Mouse (Mus musculus) right cerebral cortex, adult 18-20 months (tissue): Measurements from ENCODE around the gene Osbpl2.
"Not testable (repeated sequence)": the region's sequence is repeated elsewhere in the genome, so short reads cannot be mapped to it uniquely, and the experiment has no call there.

ENCODE experiments used
- DNase-seq: peaks from one replicate; pipeline ENCODE4 v3.0.0; 2022; ENCODE audit warnings: mixed read lengths

The Osbpl2 gene

DNA sequence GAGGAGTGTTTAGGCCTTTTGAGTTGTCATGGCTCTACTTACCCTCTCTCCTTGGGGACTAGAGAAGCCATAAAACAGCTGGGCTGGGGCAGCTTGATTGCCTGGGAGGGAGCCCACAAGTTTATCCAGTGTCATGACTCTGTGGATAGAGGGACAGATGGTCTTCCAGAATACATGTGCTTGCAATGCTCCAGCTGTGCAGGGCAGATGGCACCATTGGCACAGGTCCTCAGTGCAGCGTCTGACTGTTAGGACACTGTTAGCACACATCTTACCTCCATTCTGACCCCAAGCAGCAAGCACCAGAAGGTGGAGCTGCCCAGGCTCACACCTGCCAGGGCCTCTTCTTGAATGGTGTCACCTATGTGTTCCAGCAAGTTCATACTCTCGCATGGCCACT, 46.7 kb downstream of the Osbpl2 start:
- no peak for DNase-seq

DNA sequence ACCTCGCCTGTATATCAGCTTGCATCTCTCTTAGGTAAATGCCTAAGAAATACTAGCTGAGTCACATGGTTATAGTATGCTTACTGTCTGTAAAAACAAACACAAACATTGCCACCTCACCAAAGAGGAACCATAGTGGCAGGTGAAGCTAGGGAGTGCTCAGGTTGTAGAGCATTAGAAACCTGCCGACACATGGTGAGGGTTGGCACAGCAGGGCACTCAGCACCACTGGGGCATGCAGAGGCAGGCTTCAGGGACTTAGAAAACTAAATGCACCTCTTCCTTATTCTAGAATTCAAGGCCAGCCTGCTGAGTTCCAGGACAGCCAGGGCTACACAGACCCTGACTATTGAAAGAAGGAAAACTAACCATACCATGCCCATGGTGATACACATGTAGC, 47.8 kb downstream of the Osbpl2 start:
- DNase-seq, result no peak

DNA sequence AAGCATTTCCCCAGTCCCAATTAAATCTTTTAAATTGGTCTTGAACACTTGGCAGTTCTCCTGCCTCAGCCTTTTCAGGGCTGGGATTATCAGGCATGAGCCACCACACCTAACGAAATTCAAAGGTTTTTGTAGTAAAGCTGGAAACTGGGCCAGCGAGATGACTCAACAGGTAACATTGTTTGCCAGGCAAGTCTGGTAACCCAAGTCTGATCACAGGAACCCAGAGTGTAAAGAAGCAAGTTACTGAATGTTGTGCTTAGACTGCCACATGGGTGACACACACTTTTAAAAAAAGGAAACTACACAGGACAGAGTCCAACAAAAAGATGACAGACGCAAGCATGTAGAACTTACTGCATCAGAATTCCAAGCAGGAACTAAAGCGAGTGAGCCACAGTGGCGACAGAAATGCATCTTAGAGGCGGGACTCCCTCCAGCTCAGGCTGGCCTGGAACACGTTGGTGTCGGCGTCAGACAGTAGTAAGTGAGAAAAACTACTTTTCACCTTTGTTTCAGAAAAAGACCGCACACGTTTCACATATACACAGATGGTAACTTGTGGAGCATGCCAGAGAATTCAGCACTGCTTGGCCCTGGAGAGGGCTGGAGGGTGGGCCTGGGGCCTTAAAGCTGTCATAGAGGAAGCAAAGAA, 51.2 kb downstream of the Osbpl2 start:
- peak; percentile 29 for DNase-seq

GRCm38 (mm10) chr2:180170806-180171521, 51.9 kb downstream of the Osbpl2 start, which contains the start of gene Adrm1:
TSS of gene Adrm1 (plus strand) at chr2:180171485.
- DNase-seq, result peak; percentile 98

GRCm38 (mm10) chr2:180171522-180172070, 52.5 kb downstream of the Osbpl2 start:
- no peak for DNase-seq

- no peak for DNase-seq
These were observed 53.0 kb downstream of the Osbpl2 start for GRCm38 (mm10) chr2:180172152-180172551.

- no peak for DNase-seq
These were observed 54.1 kb downstream of the Osbpl2 start for GRCm38 (mm10) chr2:180173163-180173562.

DNA sequence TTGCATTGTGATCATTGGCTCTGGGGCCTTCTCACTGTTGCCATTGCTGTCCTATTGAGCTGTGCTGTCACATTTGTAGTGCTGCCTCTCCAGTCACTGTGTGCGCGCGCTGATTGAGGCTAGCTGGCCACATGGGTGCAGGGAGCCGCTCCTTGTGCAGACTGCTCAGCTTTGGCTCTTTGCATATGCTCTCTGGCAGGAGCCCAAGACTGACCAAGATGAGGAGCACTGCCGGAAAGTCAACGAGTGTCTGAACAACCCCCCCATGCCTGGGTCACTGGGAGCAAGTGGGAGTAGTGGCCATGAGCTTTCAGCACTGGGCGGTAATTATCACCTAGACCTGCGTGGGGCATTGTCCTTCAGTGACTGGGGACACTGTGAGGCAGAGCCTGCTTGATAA, 54.6 kb downstream of the Osbpl2 start:
- not testable (repeated sequence) for DNase-seq

DNA sequence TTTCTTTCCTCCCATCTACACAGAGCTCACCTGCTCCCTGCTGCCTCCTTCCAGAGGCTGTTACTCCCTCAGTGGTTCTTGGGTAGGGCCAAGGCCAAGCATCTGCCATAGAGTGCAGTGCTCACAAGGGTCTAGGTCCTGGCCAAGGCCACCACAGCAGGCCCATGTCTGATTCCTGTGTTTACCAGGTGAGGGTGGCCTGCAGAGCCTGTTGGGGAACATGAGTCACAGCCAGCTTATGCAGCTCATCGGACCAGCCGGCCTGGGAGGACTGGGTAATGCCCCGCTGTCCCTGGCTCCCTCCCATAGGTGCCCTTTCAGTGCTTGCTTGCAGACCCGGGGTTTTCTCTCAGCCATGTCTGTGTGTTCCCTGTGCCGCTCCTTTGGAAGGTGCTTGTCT, 55.0 kb downstream of the Osbpl2 start:
- DNase-seq, result no peak

- DNase-seq, result no peak
These were observed 56.6 kb downstream of the Osbpl2 start for GRCm38 (mm10) chr2:180175725-180176124.

DNA sequence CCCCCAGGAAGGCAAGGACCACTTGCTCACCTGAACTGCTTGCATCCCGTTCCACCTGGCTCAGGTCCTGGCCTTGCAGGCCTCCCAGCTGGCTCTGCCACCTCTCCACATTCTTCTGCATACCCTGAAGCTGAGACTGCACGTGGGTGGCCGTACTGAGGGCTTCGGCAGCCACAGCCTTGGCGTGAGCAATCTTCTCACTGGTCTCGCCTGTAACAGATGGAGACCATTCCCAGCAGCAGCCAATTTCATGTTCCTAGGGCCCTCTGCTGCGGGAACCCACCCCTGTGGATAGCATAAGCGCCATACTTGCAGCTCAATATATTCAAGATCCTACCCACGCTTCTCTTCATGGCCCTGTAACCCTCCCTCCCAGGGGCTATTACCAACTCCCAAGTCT, 62.4 kb downstream of the Osbpl2 start:
- DNase-seq, result peak; percentile 32

GRCm38 (mm10) chr2:180184011-180184751, 65.1 kb downstream of the Osbpl2 start:
- DNase-seq, result no peak

- DNase-seq, result no peak
These were observed 65.6 kb downstream of the Osbpl2 start for GRCm38 (mm10) chr2:180184752-180185109.

- no peak for DNase-seq
These were observed 66.6 kb downstream of the Osbpl2 start for GRCm38 (mm10) chr2:180185686-180186085.

DNA sequence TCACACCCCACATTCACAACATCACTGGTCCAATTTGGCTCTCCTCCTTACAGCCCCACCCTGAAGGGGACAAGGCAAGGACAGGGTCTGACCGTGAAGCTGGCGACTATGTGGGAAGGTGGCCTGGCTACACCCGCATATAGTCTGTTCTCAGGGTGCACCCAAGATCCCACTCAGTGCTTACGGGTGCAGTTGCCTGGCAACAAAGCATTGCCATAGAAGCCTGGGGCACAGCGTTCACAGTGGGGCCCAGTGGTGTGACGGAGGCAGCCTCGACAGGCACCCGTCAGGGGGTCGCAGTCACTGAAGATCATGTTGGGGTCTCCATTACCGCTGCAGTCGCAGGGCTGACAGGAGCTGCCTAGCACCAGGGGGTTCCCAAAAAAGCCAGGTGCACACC, 68.3 kb downstream of the Osbpl2 start:
- DNase-seq, result no peak

GRCm38 (mm10) chr2:180196610-180197322, 77.7 kb downstream of the Osbpl2 start:
- DNase-seq, result no peak

DNA sequence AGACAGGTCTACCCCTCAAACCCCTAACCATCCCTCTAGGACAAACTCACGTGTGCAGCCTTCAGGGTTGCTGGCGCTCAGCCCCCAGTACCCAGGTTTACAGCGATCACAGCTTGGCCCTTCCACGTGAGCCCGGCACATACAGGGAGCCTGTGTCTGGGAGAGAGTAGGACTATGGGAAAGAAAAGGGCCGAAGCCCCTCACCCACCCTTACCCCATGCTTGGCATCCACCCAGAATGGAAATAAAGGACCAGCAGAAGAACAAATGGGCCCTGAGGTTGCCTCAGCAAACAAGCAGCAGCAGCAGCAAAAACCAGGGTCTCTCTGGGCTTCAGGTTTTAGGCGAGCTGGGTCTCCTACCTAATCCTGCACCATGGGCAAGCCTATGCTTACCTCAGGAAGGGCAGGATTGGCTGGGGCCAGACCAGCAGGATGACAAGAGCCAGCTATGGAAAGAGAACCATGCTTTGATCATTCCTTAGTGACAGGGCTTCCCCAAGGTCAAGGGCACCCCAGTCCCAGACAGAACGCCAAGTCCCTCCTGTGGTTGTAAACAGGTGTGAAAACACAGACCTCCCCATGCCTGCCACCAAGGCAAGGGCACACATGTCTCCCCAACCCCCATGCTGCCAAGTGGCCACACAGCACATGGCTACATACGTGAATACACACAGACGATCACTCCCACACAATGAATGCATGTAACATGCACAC, 78.4 kb downstream of the Osbpl2 start:
- DNase-seq, result no peak

DNA sequence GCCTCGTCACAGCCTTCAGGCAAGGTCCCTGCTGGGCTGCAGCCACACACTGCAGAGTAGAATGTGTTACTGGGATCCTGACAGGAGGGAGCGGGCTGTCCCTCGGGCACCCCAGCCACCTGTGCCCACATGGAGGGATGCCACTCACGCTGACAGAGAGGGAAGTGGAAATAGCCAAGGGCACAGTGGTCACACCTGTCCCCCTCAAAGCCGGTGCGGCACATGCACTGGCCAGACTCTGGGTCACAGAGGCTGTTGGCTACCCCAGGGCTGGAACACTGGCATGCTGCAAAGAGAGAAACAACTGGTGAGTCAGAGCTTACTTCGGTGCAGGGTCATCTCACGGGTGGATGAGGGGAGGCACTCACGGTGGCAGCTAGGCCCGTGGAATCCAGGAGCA, 79.7 kb downstream of the Osbpl2 start:
- no peak for DNase-seq

- DNase-seq, result no peak
These were observed 81.6 kb downstream of the Osbpl2 start for GRCm38 (mm10) chr2:180200681-180201080.

DNA sequence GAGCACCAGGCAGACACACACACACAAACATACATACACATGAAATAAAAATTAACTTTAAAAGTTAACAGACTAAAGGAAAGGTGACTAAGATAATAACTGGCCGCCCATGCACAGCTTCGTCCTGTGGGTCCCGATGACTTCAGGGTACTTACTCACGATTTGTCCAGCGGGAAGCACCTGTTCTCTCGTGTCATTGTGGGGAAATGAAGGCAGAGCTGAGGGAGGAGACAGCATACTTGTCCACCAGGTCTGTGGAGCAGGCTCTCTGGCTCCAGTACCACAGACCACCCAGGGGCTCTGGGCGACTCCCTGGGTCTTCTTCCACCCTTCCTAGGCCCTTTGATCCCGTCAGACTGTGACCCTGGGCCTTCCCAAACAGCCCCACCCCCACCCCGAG, 82.2 kb downstream of the Osbpl2 start:
- DNase-seq, result no peak

DNA sequence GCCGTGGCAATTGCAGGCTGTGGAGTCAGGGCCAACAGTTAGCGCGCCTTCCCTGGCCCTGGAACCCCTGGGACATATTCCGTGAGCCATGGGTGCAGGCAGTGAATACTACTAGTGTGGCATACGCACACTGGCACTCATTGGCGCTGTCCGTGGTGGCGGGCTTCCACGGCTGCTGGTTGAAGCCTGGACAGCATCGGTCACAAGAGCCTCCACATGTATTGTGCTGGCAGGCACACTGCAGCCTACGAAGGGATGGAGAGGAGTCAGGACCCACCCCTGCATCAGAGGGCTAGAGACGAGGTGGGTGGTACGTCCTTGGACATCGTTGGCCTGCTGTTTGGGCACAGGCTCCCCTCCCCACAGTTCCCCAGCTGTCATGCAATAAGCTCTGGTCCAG, 83.2 kb downstream of the Osbpl2 start:
- DNase-seq, result no peak

GRCm38 (mm10) chr2:180202805-180203204, 83.7 kb downstream of the Osbpl2 start:
- DNase-seq, result no peak
